Mouse (Mus musculus) inflammation-experienced regulatory T-cells, adult 16 weeks (primary cell): ENCODE data around the gene Abhd12b. TPM values are rescaled to one million over a fixed set of nuclear protein-coding genes. Genes with fewer than 3 reads are reported as not detected.

ENCODE experiments used
- polyA plus RNA-seq: library from polyadenylated mRNA; unstranded; fragments of 100-300 nt; shearing (Covaris generic); gene quantifications from one replicate; pipeline ENCODE4 v1.2.1, GENCODE M21; 2017

Gene Abhd12b
- polyA plus RNA-seq: 0.90 TPM

DNA sequence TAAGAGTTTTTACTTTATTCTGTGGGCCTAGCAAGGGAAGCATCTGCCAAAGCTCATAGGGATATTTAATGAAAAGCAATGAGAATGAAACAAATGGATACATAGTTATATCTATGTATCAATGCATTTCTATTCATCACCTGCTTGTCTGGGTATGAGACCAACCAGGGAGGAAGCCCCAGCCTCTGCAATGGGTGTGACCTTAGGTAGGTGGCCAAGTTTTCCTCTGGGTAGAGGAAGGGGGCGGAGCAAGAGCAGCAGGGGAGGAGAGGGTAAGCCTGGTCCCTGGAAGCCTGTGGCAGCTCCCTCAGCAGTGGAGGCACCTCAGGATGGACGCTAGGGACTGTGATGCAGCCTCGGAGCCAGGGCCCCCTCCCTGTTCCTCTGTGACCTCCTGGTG is at the start of gene Abhd12b:
Gene Abhd12b (plus strand): TSS at position 301 of the 400 bp plus-strand sequence.

GRCm38 (mm10) chr12:70113351-70113750 is 40.6 kb upstream of the Abhd12b start, which contains the start of gene Nin:
Nin (minus strand) TSS chr12:70113717.

DNA sequence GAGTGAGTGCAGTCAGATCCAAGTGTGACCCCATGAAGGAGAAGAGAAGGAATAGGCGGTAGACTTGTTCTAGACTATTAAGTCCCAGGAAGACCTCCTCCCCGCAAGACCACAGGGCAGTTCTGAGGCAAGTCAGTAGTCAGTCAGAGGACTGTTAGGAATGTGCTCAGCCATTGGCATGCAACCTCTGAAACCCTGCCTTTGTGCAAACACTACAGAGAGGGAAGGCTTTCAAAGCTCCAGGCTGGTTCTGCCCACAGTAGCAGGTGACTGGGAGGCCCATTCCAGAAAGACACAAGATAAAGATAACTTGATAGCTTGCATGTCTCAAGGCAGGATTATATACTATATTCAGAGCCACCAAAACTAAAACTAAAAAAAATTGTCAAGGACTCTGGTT is 77.4 kb downstream of the Abhd12b start, which contains the start of gene Pygl:
Gene Pygl (minus strand): TSS at position 195 of the 400 bp plus-strand sequence.

Other genes with a start within 250 kb of the Abhd12b start
- 1.3 TPM for gene Sav1, start 167.1 kb upstream of the Abhd12b start, polyA plus RNA-seq
- 28.5 TPM for gene Nin, start 40.4 kb upstream of the Abhd12b start, polyA plus RNA-seq
- 1.6 TPM for gene Pygl, start 77.3 kb downstream of the Abhd12b start, polyA plus RNA-seq
- gene Trim9, start 193.5 kb downstream of the Abhd12b start, polyA plus RNA-seq: 0.09 TPM